Mouse (Mus musculus): Measurements from ENCODE around the gene Ap1g1. TPM values are rescaled to one million over a fixed set of nuclear protein-coding genes. Genes with fewer than 3 reads are reported as not detected.

The Ap1g1 gene
- total and polyA plus RNA-seq, 2 experiments, result 28.2 to 54.8 TPM

DNA sequence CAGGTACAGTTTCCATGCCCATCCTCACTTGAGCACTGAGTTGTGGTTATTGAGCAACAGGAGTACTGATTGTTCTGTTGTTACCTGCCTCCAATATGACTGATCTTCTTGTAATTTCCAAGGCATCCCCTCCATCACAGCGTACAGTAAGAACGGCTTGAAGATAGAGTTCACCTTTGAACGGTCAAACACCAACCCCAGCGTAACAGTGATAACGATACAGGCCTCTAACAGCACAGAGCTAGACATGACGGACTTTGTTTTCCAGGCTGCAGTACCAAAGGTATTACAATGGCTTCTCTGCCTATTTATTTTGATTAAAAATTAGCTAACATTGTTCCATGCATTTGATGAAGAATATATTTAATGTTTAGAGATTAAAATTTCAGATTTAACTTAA, 77.1 kb downstream of the Ap1g1 start:
- no peak overlapping the region for H3K27ac ChIP-seq (replicated peaks; ENCODE audit: insufficient read depth, low read depth, low read length)
- 62% methylated on average over 6 of the region's 6 CpGs for WGBS

DNA sequence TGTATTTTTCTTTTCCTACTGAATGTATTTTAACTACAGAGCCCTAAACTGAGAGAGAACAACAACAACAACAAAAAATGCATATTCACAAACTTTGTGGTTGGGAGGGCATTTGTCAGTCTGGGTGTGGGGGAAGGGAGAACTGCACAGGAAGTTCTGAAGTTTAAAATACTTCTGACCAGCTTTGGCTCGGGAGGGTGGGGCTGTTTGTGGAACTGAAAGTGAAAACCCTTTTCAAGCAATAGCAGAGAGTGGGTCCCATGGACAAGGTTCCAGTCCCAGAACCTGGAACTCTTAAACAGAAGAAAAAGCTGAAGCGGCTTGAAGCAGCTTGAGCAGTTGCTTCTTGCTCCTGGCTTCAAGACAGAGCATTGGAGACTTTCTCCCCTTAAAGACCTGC, 85.0 kb downstream of the Ap1g1 start:
- peak; percentile 41 for DNase-seq (ENCODE audit: extremely low read depth, low read depth, low spot score)
- Histone ChIP-seq H3K4me1 (ENCODE audit: control insufficient read depth, insufficient read depth, low read length) (peaks cover 4% of the 10 kb centered on the region), H3K27ac (replicated peaks; ENCODE audit: insufficient read depth, low read depth, low read length) (peak overlapping the region; percentile 57; the same call in 1 of the 2 replicates), H3K9ac (ENCODE audit: low read depth, low read length) (no peak overlapping the region), H3K79me2 (ENCODE audit: control insufficient read depth, insufficient read depth, low read length) (no peaks in the 10 kb centered on the region), H3K4me3 (ENCODE audit: insufficient read depth, low read depth, low read length) (no peak overlapping the region), H3K27me3 (ENCODE audit: control insufficient read depth, insufficient read depth, low read length) (no peaks in the 10 kb centered on the region), H3K36me3 (ENCODE audit: control insufficient read depth, insufficient read depth, low read length) (peaks cover 31% of the 10 kb centered on the region)
- 63% methylated on average over 2 of the region's 2 CpGs for WGBS
- TF ChIP-seq POLR2A (IDR thresholded peaks at IDR 0.05; ENCODE audit: extremely low read depth, insufficient read depth, low read length) (no peak), CTCF (IDR thresholded peaks at IDR 0.05; ENCODE audit: low read depth, low read length) (no peak)

More for the DNA sequence above, 77.1 kb downstream of the Ap1g1 start:
- Histone ChIP-seq H3K79me2 (ENCODE audit: control insufficient read depth, insufficient read depth, low read length) (no peaks in the 10 kb centered on the region), H3K27me3 (ENCODE audit: control insufficient read depth, insufficient read depth, low read length) (no peaks in the 10 kb centered on the region), H3K9ac (ENCODE audit: low read depth, low read length) (no peak overlapping the region), H3K4me1 (ENCODE audit: control insufficient read depth, insufficient read depth, low read length) (no peaks in the 10 kb centered on the region), H3K36me3 (ENCODE audit: control insufficient read depth, insufficient read depth, low read length) (peaks cover 66% of the 10 kb centered on the region), H3K4me3 (ENCODE audit: insufficient read depth, low read depth, low read length) (no peak overlapping the region)
- no peak for DNase-seq (ENCODE audit: extremely low read depth, low read depth, low spot score)
- no peak for TF ChIP-seq CTCF (IDR thresholded peaks at IDR 0.05; ENCODE audit: low read depth, low read length)
- TF ChIP-seq POLR2A (IDR thresholded peaks at IDR 0.05; ENCODE audit: extremely low read depth, insufficient read depth, low read length), result no peak

DNA sequence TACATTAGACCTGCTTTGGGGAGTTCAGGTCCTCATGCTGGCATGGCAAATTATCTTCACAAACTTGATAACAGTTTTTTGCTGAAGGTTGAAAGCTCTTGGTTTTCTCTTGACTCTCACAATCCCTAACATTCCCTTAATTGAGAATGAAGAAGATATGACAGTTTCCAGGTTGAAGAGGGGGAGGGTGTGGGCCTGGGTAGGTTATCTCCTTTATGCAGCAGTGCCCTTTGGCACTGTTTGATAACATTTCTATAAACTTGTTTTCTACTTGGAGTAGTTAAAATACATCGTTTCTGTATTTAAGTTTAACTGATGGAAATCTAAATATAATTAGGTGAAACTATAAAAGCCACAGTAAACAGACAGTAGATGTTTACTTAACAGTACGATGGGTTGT, 86.4 kb downstream of the Ap1g1 start:
- no peak for DNase-seq (ENCODE audit: extremely low read depth, low read depth, low spot score)
- Histone ChIP-seq H3K79me2 (ENCODE audit: control insufficient read depth, insufficient read depth, low read length) (peaks cover 10% of the 10 kb centered on the region), H3K27ac (replicated peaks; ENCODE audit: insufficient read depth, low read depth, low read length) (no peak overlapping the region), H3K9ac (ENCODE audit: low read depth, low read length) (no peak overlapping the region), H3K36me3 (ENCODE audit: control insufficient read depth, insufficient read depth, low read length) (peaks cover 25% of the 10 kb centered on the region), H3K4me1 (ENCODE audit: control insufficient read depth, insufficient read depth, low read length) (peaks cover 7% of the 10 kb centered on the region), H3K27me3 (ENCODE audit: control insufficient read depth, insufficient read depth, low read length) (no peaks in the 10 kb centered on the region), H3K4me3 (ENCODE audit: insufficient read depth, low read depth, low read length) (no peak overlapping the region)
- no peak for TF ChIP-seq CTCF (IDR thresholded peaks at IDR 0.05; ENCODE audit: low read depth, low read length)
- TF ChIP-seq POLR2A (IDR thresholded peaks at IDR 0.05; ENCODE audit: extremely low read depth, insufficient read depth, low read length), result no peak
- 58% methylated on average over 2 of the region's 2 CpGs for WGBS

DNA sequence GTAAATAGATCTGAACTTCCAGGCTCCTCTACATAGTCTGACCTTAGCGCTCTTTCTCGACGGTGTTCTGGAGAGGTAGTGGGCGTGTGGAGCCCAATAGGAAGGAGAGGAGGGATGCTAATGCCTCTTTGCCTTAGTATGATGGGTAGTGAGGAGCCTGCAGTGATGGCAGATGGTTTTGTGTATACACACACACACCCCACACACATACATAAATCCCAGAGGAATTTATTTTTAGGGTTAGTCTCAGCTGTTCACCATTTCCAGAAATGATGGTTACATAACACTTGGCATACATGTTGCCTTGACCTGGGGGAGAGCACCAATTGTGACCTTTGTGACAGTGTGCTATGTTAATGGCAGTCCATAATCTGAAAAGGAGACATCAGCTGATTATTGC, 87.2 kb downstream of the Ap1g1 start:
- 81% methylated on average over 4 of the region's 4 CpGs for WGBS
- Histone ChIP-seq H3K36me3 (ENCODE audit: control insufficient read depth, insufficient read depth, low read length) (peaks cover 18% of the 10 kb centered on the region), H3K4me3 (ENCODE audit: insufficient read depth, low read depth, low read length) (no peak overlapping the region), H3K9ac (ENCODE audit: low read depth, low read length) (no peak overlapping the region), H3K27ac (replicated peaks; ENCODE audit: insufficient read depth, low read depth, low read length) (no peak overlapping the region), H3K79me2 (ENCODE audit: control insufficient read depth, insufficient read depth, low read length) (peaks cover 10% of the 10 kb centered on the region), H3K27me3 (ENCODE audit: control insufficient read depth, insufficient read depth, low read length) (no peaks in the 10 kb centered on the region), H3K4me1 (ENCODE audit: control insufficient read depth, insufficient read depth, low read length) (peaks cover 7% of the 10 kb centered on the region)
- TF ChIP-seq POLR2A (IDR thresholded peaks at IDR 0.05; ENCODE audit: extremely low read depth, insufficient read depth, low read length), result no peak
- no peak for TF ChIP-seq CTCF (IDR thresholded peaks at IDR 0.05; ENCODE audit: low read depth, low read length)
- peak; percentile 58 for DNase-seq (ENCODE audit: extremely low read depth, low read depth, low spot score)

DNA sequence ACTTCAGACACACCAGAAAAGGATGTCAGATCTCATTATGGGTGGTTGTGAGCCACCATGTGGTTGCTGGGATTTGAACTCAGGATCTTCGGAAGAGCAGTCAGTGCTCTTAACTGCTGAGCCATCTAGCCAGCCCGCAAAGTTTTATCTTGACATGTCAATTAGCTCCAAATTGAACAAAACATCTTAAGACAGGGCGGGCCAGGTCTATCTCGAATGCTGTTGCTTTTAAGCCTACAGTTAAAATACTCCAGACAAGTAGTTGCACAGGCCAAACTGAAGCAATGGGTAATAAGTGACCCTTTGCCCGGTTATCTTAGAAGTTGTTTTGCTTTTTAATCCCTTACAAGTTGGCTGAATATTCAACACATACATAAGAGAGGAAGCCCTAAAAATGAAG, 88.3 kb downstream of the Ap1g1 start:
- H3K4me1 ChIP-seq (ENCODE audit: control insufficient read depth, insufficient read depth, low read length), result peaks cover 7% of the 10 kb centered on the region
- no peak overlapping the region for H3K9ac ChIP-seq (ENCODE audit: low read depth, low read length)
- no peak overlapping the region for H3K4me3 ChIP-seq (ENCODE audit: insufficient read depth, low read depth, low read length)
- H3K36me3 ChIP-seq (ENCODE audit: control insufficient read depth, insufficient read depth, low read length), result peaks cover 7% of the 10 kb centered on the region
- H3K27me3 ChIP-seq (ENCODE audit: control insufficient read depth, insufficient read depth, low read length), result no peaks in the 10 kb centered on the region
- 90% methylated on average over 5 of the region's 5 CpGs for WGBS
- no peak for DNase-seq (ENCODE audit: extremely low read depth, low read depth, low spot score)
- H3K27ac ChIP-seq (replicated peaks; ENCODE audit: insufficient read depth, low read depth, low read length), result no peak overlapping the region
- no peak for TF ChIP-seq CTCF (IDR thresholded peaks at IDR 0.05; ENCODE audit: low read depth, low read length)
- TF ChIP-seq POLR2A (IDR thresholded peaks at IDR 0.05; ENCODE audit: extremely low read depth, insufficient read depth, low read length), result no peak
- peaks cover 10% of the 10 kb centered on the region for H3K79me2 ChIP-seq (ENCODE audit: control insufficient read depth, insufficient read depth, low read length)

DNA sequence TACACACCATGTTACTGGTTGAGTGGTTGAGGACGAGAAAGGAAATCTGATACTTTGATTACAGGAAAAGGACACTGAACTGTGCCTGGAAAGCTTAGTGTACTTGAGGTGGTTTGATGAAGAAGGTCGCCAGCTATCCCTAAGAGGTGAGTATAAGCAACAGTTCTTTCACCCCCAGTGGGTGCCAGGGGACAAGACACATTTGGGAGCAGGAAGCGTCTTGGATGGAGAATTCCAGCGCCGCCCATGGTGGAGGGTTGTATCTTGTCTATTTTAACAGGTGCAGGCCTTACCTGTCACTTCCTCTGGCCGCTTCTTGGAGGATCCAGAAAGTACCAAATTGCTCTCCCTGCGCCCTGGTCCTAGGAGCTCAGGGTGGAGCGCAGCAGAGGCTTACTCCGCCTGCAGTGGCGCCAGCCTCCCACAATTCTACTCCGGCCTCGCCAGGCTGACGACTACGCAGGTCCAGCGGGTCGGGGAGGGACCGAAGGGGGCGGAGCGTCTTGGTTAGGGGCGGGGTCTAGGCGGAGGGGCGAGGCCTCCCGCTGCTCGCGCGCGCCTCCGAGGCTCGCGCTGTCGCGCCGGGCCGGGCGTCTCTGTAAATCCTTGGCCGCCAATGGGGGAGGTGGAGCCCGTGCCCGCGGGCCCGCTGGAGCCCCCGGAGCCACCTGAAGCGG, 89.8 kb downstream of the Ap1g1 start, which contains the start of gene Phlpp2:
Gene Phlpp2 (plus strand): TSS at position 540 of the 677 bp plus-strand sequence.
- peak; percentile 82 for DNase-seq (ENCODE audit: extremely low read depth, low read depth, low spot score)
- 1% methylated on average over 42 of the region's 42 CpGs for WGBS
- peak within 1 kb of the TSS; percentile 98 for H3K9ac ChIP-seq (ENCODE audit: low read depth, low read length)
- H3K36me3 ChIP-seq (ENCODE audit: control insufficient read depth, insufficient read depth, low read length), result no peaks in the 10 kb centered on the region; the same call in 1 of the 2 replicates
- peaks cover 7% of the 10 kb centered on the region for H3K4me1 ChIP-seq (ENCODE audit: control insufficient read depth, insufficient read depth, low read length)
- no peaks in the 10 kb centered on the region for H3K27me3 ChIP-seq (ENCODE audit: control insufficient read depth, insufficient read depth, low read length)
- H3K79me2 ChIP-seq (ENCODE audit: control insufficient read depth, insufficient read depth, low read length), result peaks cover 10% of the 10 kb centered on the region
- TF ChIP-seq POLR2A (IDR thresholded peaks at IDR 0.05; ENCODE audit: extremely low read depth, insufficient read depth, low read length) (peak; percentile 63; the same call in 1 of the 2 replicates), CTCF (IDR thresholded peaks at IDR 0.05; ENCODE audit: low read depth, low read length) (peak; percentile 50)
- H3K27ac ChIP-seq (replicated peaks; ENCODE audit: insufficient read depth, low read depth, low read length), result peak within 1 kb of the TSS; percentile 53; the same call in 1 of the 2 replicates
- H3K4me3 ChIP-seq (ENCODE audit: insufficient read depth, low read depth, low read length), result peak within 1 kb of the TSS; percentile 99

Measured in liver, adult 2 months (tissue).